Mouse (Mus musculus): ENCODE data around the gene Rbm20. TPM values are rescaled to one million over a fixed set of nuclear protein-coding genes. Genes with fewer than 3 reads are reported as not detected.

Gene Rbm20
- polyA plus RNA-seq, 1 experiment from 2014 or later: 1.2 TPM

DNA sequence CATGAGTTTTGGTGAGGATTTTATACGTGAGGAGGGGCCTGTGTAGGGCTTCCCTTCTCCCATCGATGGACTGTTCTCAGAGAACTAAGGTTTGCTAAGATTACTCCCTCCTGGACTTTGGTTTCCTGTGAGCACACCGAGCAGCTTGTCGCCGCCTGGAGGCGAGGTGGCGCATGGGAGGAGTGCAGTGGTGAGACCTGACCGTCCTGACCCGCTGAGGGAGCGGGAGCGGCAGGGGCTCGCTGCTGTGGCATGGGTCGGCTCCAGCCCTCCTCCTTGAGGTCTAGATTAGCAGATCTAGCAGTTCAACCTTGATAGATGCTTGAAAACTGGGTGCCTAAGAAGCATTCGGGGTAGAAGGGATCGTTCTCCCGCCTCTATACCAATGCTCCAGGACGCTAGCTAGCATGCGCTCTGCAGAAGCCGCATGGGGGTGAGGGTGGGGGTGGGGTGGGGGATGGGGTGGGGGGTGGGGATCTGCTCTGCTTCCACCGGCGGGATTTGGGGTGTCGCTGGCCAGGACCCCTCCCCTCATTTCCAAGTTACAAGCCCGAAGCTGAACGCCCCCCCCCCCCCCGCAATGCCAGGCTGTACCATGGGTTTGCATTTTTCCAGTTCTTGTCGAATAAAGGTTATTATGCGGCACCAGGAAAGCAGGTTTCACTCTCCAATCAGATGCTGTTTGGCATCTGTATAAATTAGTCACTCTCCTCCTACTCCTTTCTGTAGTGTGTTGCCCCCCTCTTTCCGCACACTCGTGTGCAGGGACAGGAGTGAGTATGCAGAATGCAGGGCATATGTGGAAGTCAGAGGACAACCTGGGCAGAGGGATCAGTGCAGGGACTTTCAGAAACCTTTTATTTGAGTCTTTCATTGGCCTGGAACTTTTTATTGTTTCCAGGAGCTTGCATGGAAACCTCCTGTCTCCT, 28.1 kb downstream of the Rbm20 start:
- H3K4me2 ChIP-seq (ENCODE audit: low read depth, low read length): peak overlapping the region; percentile 68
- no peaks in the 10 kb centered on the region for H3K36me3 ChIP-seq (ENCODE audit: control insufficient read depth, insufficient read depth, low read length)
- H3K9ac ChIP-seq (replicated peaks; ENCODE audit: low read depth, low read length): peak overlapping the region; percentile 43
- no peak overlapping the region for H3K27ac ChIP-seq (ENCODE audit: low read depth, low read length)
- H3K4me1 ChIP-seq (ENCODE audit: control insufficient read depth, insufficient read depth, low read length): no peaks in the 10 kb centered on the region; the same call in 1 of the 2 replicates
- H3K27me3 ChIP-seq (ENCODE audit: control insufficient read depth, insufficient read depth, low read length): no peaks in the 10 kb centered on the region
- WGBS: 4% methylated on average over 27 of the region's 29 CpGs
- H3K9me3 ChIP-seq (ENCODE audit: control insufficient read depth, low read length): no peaks in the 10 kb centered on the region
- peak overlapping the region; percentile 38 for H3K4me3 ChIP-seq (ENCODE audit: low read depth, low read length)
- peak; percentile 85 for ATAC-seq (ENCODE audit: low read depth)

GRCm38 (mm10) chr19:53708401-53708800, 31.3 kb downstream of the Rbm20 start:
- ATAC-seq (ENCODE audit: low read depth): no peak
- 76% methylated on average over 11 of the region's 11 CpGs for WGBS
- H3K4me1 ChIP-seq (ENCODE audit: control insufficient read depth, insufficient read depth, low read length): no peaks in the 10 kb centered on the region; the same call in 1 of the 2 replicates
- H3K27me3 ChIP-seq (ENCODE audit: control insufficient read depth, insufficient read depth, low read length): no peaks in the 10 kb centered on the region
- H3K9me3 ChIP-seq (ENCODE audit: control insufficient read depth, low read length): no peaks in the 10 kb centered on the region
- H3K9ac ChIP-seq (replicated peaks; ENCODE audit: low read depth, low read length): no peak overlapping the region
- no peak overlapping the region for H3K4me2 ChIP-seq (ENCODE audit: low read depth, low read length)
- no peak overlapping the region for H3K4me3 ChIP-seq (ENCODE audit: low read depth, low read length)
- H3K36me3 ChIP-seq (ENCODE audit: control insufficient read depth, insufficient read depth, low read length): no peaks in the 10 kb centered on the region
- no peak overlapping the region for H3K27ac ChIP-seq (ENCODE audit: low read depth, low read length)

DNA sequence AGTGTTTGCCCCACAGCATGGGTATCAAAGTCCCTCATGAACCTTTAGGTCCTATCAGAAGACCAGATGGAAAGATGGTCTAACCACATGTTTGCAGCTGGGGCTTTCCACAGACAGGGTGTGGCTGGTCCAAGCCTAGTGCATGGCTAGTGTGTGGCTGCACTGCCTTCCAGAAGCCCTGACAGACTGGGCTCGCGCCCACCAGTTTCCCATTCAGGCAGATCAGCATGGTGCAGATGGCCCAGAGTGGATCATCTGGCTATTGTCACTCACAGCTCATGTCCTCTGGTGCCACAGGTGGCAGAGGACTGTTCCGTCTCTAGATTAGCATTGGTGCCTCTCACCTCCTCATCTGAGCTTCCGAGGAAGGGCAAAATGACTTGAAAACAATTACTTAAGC, 33.8 kb downstream of the Rbm20 start:
- Histone ChIP-seq H3K4me1 (ENCODE audit: control insufficient read depth, insufficient read depth, low read length) (no peaks in the 10 kb centered on the region), H3K9me3 (ENCODE audit: control insufficient read depth, low read length) (no peaks in the 10 kb centered on the region), H3K36me3 (ENCODE audit: control insufficient read depth, insufficient read depth, low read length) (no peaks in the 10 kb centered on the region), H3K4me2 (ENCODE audit: low read depth, low read length) (no peak overlapping the region), H3K9ac (replicated peaks; ENCODE audit: low read depth, low read length) (no peak overlapping the region), H3K4me3 (ENCODE audit: low read depth, low read length) (no peak overlapping the region), H3K27me3 (ENCODE audit: control insufficient read depth, insufficient read depth, low read length) (no peaks in the 10 kb centered on the region), H3K27ac (ENCODE audit: low read depth, low read length) (no peak overlapping the region)
- WGBS: 56% methylated on average over 4 of the region's 4 CpGs
- ATAC-seq (ENCODE audit: low read depth): no peak

DNA sequence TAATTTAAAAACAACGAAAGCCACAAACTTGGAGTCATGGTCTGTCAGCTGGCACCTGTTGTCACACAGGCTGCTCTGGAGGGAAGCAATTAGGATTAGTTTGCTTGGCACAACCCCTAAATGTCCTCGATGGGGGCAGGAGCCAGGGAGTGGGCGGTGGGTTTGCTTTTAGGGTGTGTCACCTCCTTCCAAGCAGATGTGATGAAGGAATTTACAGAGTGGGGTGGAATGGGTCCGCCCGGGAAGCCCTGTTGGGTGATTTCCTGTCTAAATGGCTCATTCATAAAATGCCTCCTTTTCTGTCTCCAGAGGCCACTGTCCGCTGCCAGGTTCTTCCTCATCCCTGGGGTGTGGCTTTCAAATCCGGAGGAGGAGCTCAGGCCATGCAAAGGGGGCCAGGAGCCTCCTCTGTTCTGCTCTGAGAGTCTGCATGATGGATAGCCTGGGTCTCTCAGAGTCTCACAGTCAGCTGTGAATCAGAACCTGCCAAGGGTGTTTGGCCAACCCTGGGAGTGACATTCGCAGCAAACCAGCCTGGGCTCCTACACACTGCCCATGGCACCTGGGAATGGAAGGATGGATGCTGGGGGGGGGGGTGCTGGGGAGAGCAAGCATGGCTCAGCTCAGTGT, 34.3 kb downstream of the Rbm20 start:
- no peak for ATAC-seq (ENCODE audit: low read depth)
- Histone ChIP-seq H3K36me3 (ENCODE audit: control insufficient read depth, insufficient read depth, low read length) (no peaks in the 10 kb centered on the region), H3K4me1 (ENCODE audit: control insufficient read depth, insufficient read depth, low read length) (no peaks in the 10 kb centered on the region), H3K4me2 (ENCODE audit: low read depth, low read length) (no peak overlapping the region), H3K4me3 (ENCODE audit: low read depth, low read length) (no peak overlapping the region), H3K9ac (replicated peaks; ENCODE audit: low read depth, low read length) (no peak overlapping the region), H3K27me3 (ENCODE audit: control insufficient read depth, insufficient read depth, low read length) (no peaks in the 10 kb centered on the region), H3K27ac (ENCODE audit: low read depth, low read length) (no peak overlapping the region), H3K9me3 (ENCODE audit: control insufficient read depth, low read length) (no peaks in the 10 kb centered on the region)
- 33% methylated on average over 8 of the region's 8 CpGs for WGBS

GRCm38 (mm10) chr19:53712297-53713025, 35.4 kb downstream of the Rbm20 start:
- H3K4me3 ChIP-seq (ENCODE audit: low read depth, low read length): no peak overlapping the region
- no peaks in the 10 kb centered on the region for H3K36me3 ChIP-seq (ENCODE audit: control insufficient read depth, insufficient read depth, low read length)
- no peak overlapping the region for H3K27ac ChIP-seq (ENCODE audit: low read depth, low read length)
- H3K27me3 ChIP-seq (ENCODE audit: control insufficient read depth, insufficient read depth, low read length): no peaks in the 10 kb centered on the region
- no peak overlapping the region for H3K9ac ChIP-seq (replicated peaks; ENCODE audit: low read depth, low read length)
- no peak overlapping the region for H3K4me2 ChIP-seq (ENCODE audit: low read depth, low read length)
- WGBS: 58% methylated on average over 7 of the region's 7 CpGs
- no peaks in the 10 kb centered on the region for H3K4me1 ChIP-seq (ENCODE audit: control insufficient read depth, insufficient read depth, low read length)
- no peak for ATAC-seq (ENCODE audit: low read depth)
- H3K9me3 ChIP-seq (ENCODE audit: control insufficient read depth, low read length): no peaks in the 10 kb centered on the region

DNA sequence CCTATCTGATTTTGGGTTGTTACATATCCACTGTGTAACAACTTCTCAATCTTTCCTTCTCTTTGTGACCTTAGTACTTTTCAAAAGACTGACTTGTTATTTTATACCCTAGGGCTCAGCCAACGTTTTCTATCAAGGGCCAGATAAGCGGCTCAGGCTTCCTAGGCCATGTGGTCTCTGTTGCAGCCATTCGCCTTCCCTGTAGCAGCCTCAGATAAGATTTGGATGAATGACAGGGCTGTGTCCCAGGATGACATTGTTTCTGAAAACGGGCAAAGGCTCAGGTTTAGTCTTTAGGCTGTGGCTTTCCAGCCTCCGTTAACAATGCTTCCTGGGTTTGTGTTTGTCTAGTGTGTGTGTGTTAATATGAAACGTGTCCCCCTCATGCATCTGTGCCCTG, 36.3 kb downstream of the Rbm20 start:
- Histone ChIP-seq H3K36me3 (ENCODE audit: control insufficient read depth, insufficient read depth, low read length) (no peaks in the 10 kb centered on the region), H3K27ac (ENCODE audit: low read depth, low read length) (no peak overlapping the region), H3K9me3 (ENCODE audit: control insufficient read depth, low read length) (no peaks in the 10 kb centered on the region), H3K4me2 (ENCODE audit: low read depth, low read length) (no peak overlapping the region), H3K27me3 (ENCODE audit: control insufficient read depth, insufficient read depth, low read length) (no peaks in the 10 kb centered on the region), H3K4me1 (ENCODE audit: control insufficient read depth, insufficient read depth, low read length) (no peaks in the 10 kb centered on the region), H3K9ac (replicated peaks; ENCODE audit: low read depth, low read length) (no peak overlapping the region), H3K4me3 (ENCODE audit: low read depth, low read length) (no peak overlapping the region)
- WGBS: 92% methylated on average over 6 of the region's 6 CpGs
- ATAC-seq (ENCODE audit: low read depth): no peak

DNA sequence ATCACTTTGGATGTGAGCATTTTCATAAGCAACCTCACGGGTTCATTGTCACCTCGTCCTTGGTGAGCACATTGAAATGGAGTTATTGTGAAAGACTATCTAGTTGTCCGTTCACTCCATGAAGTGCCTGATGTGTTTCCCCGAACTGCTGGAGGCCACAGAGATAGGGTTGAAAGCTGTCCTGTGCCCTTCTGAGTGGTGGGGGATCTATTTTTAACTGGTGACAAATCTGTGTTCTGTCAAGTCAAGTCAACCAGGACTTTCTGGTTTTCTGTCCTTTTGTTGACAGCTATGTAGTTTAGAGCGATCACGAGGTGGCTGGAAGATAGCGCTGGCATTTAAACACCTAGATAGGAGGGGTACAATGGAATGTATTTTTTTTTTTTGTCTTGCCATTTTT, 39.4 kb downstream of the Rbm20 start:
- no peak overlapping the region for H3K4me3 ChIP-seq (ENCODE audit: low read depth, low read length)
- no peaks in the 10 kb centered on the region for H3K36me3 ChIP-seq (ENCODE audit: control insufficient read depth, insufficient read depth, low read length)
- no peaks in the 10 kb centered on the region for H3K4me1 ChIP-seq (ENCODE audit: control insufficient read depth, insufficient read depth, low read length)
- no peak overlapping the region for H3K9ac ChIP-seq (replicated peaks; ENCODE audit: low read depth, low read length)
- H3K27ac ChIP-seq (ENCODE audit: low read depth, low read length): no peak overlapping the region
- 95% methylated on average over 7 of the region's 7 CpGs for WGBS
- no peak overlapping the region for H3K4me2 ChIP-seq (ENCODE audit: low read depth, low read length)
- H3K9me3 ChIP-seq (ENCODE audit: control insufficient read depth, low read length): no peaks in the 10 kb centered on the region
- H3K27me3 ChIP-seq (ENCODE audit: control insufficient read depth, insufficient read depth, low read length): no peaks in the 10 kb centered on the region
- no peak for ATAC-seq (ENCODE audit: low read depth)

DNA sequence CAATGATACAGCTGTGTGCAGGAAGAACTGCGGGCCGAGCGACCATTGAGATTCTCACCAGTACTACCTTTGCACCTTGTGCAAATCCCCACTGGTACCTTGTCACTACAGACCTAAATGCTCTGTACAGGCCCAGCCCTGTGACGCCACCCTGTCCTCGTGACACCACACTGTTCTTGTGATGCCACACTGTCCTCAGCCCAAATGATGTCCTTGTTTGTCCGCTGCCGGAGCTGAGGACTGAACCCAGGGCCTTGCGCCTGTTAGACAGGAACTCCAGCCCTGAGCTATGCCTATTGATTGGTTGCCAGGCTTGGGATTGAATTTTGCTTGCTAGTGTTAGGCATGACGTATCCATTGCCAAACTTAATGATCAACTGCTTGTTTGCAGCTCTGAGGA, 40.3 kb downstream of the Rbm20 start:
- Histone ChIP-seq H3K27ac (ENCODE audit: low read depth, low read length) (no peak overlapping the region), H3K9me3 (ENCODE audit: control insufficient read depth, low read length) (no peaks in the 10 kb centered on the region), H3K9ac (replicated peaks; ENCODE audit: low read depth, low read length) (no peak overlapping the region), H3K4me2 (ENCODE audit: low read depth, low read length) (no peak overlapping the region), H3K4me3 (ENCODE audit: low read depth, low read length) (no peak overlapping the region), H3K36me3 (ENCODE audit: control insufficient read depth, insufficient read depth, low read length) (no peaks in the 10 kb centered on the region), H3K4me1 (ENCODE audit: control insufficient read depth, insufficient read depth, low read length) (no peaks in the 10 kb centered on the region), H3K27me3 (ENCODE audit: control insufficient read depth, insufficient read depth, low read length) (no peaks in the 10 kb centered on the region)
- no peak for ATAC-seq (ENCODE audit: low read depth)
- 89% methylated on average over 9 of the region's 9 CpGs for WGBS

DNA sequence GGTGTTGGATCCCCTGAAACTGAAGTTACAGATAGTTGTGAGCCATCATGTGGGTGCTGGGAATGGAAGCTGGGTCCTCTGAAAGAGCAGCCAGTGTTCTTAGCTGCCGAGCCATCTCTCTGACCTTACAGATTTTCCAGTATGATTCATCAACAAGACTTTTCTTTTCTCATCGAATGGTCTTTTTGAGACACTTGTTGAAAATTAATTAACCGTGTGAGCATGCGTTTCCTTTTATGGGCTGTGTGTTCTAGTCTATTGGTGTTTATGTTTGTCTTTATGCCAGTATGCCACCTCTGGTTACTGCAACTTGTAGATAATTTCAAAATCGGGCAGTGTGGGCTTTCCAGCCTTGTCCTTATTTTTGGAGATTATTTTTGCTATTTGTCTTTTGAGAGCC, 45.1 kb downstream of the Rbm20 start:
- Histone ChIP-seq H3K36me3 (ENCODE audit: control insufficient read depth, insufficient read depth, low read length) (no peaks in the 10 kb centered on the region), H3K4me3 (ENCODE audit: low read depth, low read length) (no peak overlapping the region), H3K4me2 (ENCODE audit: low read depth, low read length) (no peak overlapping the region), H3K27me3 (ENCODE audit: control insufficient read depth, insufficient read depth, low read length) (no peaks in the 10 kb centered on the region), H3K9me3 (ENCODE audit: control insufficient read depth, low read length) (no peaks in the 10 kb centered on the region), H3K9ac (replicated peaks; ENCODE audit: low read depth, low read length) (no peak overlapping the region), H3K27ac (ENCODE audit: low read depth, low read length) (no peak overlapping the region), H3K4me1 (ENCODE audit: control insufficient read depth, insufficient read depth, low read length) (no peaks in the 10 kb centered on the region)
- WGBS: 88% methylated on average over 5 of the region's 5 CpGs
- ATAC-seq (ENCODE audit: low read depth): no peak
